ENCODE assay signal across 8 mouse cellular contexts in genomic region chr10:95398489-95398888, GRCm38 (mm10). TPM values are rescaled to one million over a fixed set of nuclear protein-coding genes. Genes with fewer than 3 reads are reported as not detected.
DNase-seq lines count a peak whose midpoint lies in the region; ATAC-seq and TF ChIP-seq lines count a peak whose summit lies in the region.

No protein-coding gene starts in this region.

- peaks cover 50% of the 10 kb centered on the region for H3K27me3 ChIP-seq in kidney, embryonic 16.5 days (ENCODE audit: insufficient read depth, low read length)
- H3K27me3 ChIP-seq in kidney, adult 2 months (replicated peaks; ENCODE audit: control insufficient read depth, insufficient read depth, low read length) = no peaks in the 10 kb centered on the region; the same call in 1 of the 2 replicates
- no peaks in the 10 kb centered on the region for H3K27me3 ChIP-seq in hindbrain, postnatal 0 days (ENCODE audit: insufficient read depth, low read length)
- H3K27me3 ChIP-seq in midbrain, embryonic 13.5 days = no peaks in the 10 kb centered on the region

- no peaks in the 10 kb centered on the region for H3K36me3 ChIP-seq in kidney, embryonic 16.5 days (ENCODE audit: insufficient read depth, low read length)
- no peaks in the 10 kb centered on the region for H3K36me3 ChIP-seq in kidney, adult 2 months (ENCODE audit: control insufficient read depth, insufficient read depth, low read length)
- no peaks in the 10 kb centered on the region for H3K36me3 ChIP-seq in hindbrain, postnatal 0 days (ENCODE audit: insufficient read depth, low read length)
- no peaks in the 10 kb centered on the region for H3K36me3 ChIP-seq in midbrain, embryonic 13.5 days

- no peak for TF ChIP-seq CTCF in kidney, adult 2 months (conservative IDR thresholded peaks at IDR 0.05; ENCODE audit: insufficient read depth, insufficient read length, low read depth, low read length)
- no peak for TF ChIP-seq CTCF in hindbrain, postnatal 0 days (IDR thresholded peaks at IDR 0.05; ENCODE audit: low read depth)

- no peak overlapping the region for H3K9ac ChIP-seq in kidney, embryonic 16.5 days (replicated peaks; ENCODE audit: low read length)
- H3K9ac ChIP-seq in hindbrain, postnatal 0 days (replicated peaks; ENCODE audit: low read length) = peak overlapping the region; percentile 45; the same call in 1 of the 2 replicates
- H3K9ac ChIP-seq in midbrain, embryonic 13.5 days (replicated peaks) = peak overlapping the region; percentile 69

- no peaks in the 10 kb centered on the region for H3K9me3 ChIP-seq in kidney, embryonic 16.5 days (ENCODE audit: low read length)
- no peaks in the 10 kb centered on the region for H3K9me3 ChIP-seq in hindbrain, postnatal 0 days (ENCODE audit: low read length)
- H3K9me3 ChIP-seq in midbrain, embryonic 13.5 days = no peaks in the 10 kb centered on the region

- ATAC-seq in kidney, embryonic 16.5 days (ENCODE audit: low FRiP score, low TSS enrichment) = no peak
- peak; percentile 73; the same call in 1 of the 2 replicates for ATAC-seq in hindbrain, postnatal 0 days
- peak; percentile 63 for ATAC-seq in midbrain, embryonic 13.5 days

- H3K27ac ChIP-seq in kidney, embryonic 16.5 days (ENCODE audit: low read length) = no peak overlapping the region
- no peak overlapping the region for H3K27ac ChIP-seq in kidney, adult 2 months (ENCODE audit: insufficient read depth, low read depth, low read length)
- no peak overlapping the region; the same call in 1 of the 2 replicates for H3K27ac ChIP-seq in hindbrain, postnatal 0 days
- no peak overlapping the region for H3K27ac ChIP-seq in midbrain, embryonic 13.5 days

- DNase-seq in kidney, adult 2 months = no peak
- peak; percentile 33 for DNase-seq in gastrocnemius, postnatal 25 days
- DNase-seq in hindbrain, postnatal 0 days (ENCODE audit: low spot score) = peak; percentile 24
- DNase-seq in layer of hippocampus, postnatal 14 days (ENCODE audit: low spot score in 2 of 2) = no peak
- DNase-seq in adrenal gland, adult 18-20 months (ENCODE audit: low spot score in 2 of 2) = no peak
- no peak for DNase-seq in kidney, postnatal 14 days

- peak overlapping the region; percentile 48 for H3K4me2 ChIP-seq in kidney, embryonic 16.5 days (replicated peaks; ENCODE audit: low read depth, low read length)
- peak overlapping the region; percentile 72 for H3K4me2 ChIP-seq in hindbrain, postnatal 0 days (ENCODE audit: low read depth, low read length)
- peak overlapping the region; percentile 74 for H3K4me2 ChIP-seq in midbrain, embryonic 13.5 days (replicated peaks)

- no peak for TF ChIP-seq POLR2A in kidney, adult 2 months (IDR thresholded peaks at IDR 0.05; ENCODE audit: low read depth, low read length)

- peaks cover 23% of the 10 kb centered on the region for H3K4me1 ChIP-seq in kidney, embryonic 16.5 days (ENCODE audit: insufficient read depth, low read length)
- no peaks in the 10 kb centered on the region; the same call in 1 of the 2 replicates for H3K4me1 ChIP-seq in kidney, adult 2 months (ENCODE audit: control insufficient read depth, insufficient read depth, low read length)
- peaks cover 9% of the 10 kb centered on the region; the same call in 1 of the 2 replicates for H3K4me1 ChIP-seq in hindbrain, postnatal 0 days (ENCODE audit: insufficient read depth, low read length)
- H3K4me1 ChIP-seq in midbrain, embryonic 13.5 days (replicated peaks) = peaks cover 5% of the 10 kb centered on the region

- WGBS in kidney, embryonic 16.5 days = 4% methylated on average over 18 of the region's 18 CpGs
- 20% methylated on average over 18 of the region's 18 CpGs for WGBS in kidney, adult 2 months
- under 1% methylated on average over 18 of the region's 18 CpGs for WGBS in hindbrain, postnatal 0 days
- WGBS in midbrain, embryonic 13.5 days = 2% methylated on average over 15 of the region's 18 CpGs

- H3K4me3 ChIP-seq in kidney, embryonic 16.5 days (ENCODE audit: low read length) = peak overlapping the region; percentile 27
- no peak overlapping the region for H3K4me3 ChIP-seq in kidney, adult 2 months (ENCODE audit: insufficient read depth, low read depth, low read length)
- peak overlapping the region; percentile 36 for H3K4me3 ChIP-seq in hindbrain, postnatal 0 days (ENCODE audit: low read length)
- H3K4me3 ChIP-seq in midbrain, embryonic 13.5 days (replicated peaks) = peak overlapping the region; percentile 39

RNA-seq across cellular contexts. Expression of gene Socs2, which starts 18.5 kb away (rescaled TPM):
- polyA plus RNA-seq in kidney, embryonic 16.5 days (2015; fragmentation: Nextera tagmentation; extraction: Ambion mirVana) = 23.9 and 27.2 TPM in 2 replicates
- 24.5 and 42.9 TPM in 2 replicates for polyA plus RNA-seq in kidney, adult 2 months (2012; rRNA removed)
- total RNA-seq in gastrocnemius, postnatal 25 days (2021) = 10 to 100 TPM in 1 of 2 experiments, 1 to 10 TPM in 1; 5.0 to 12.4 TPM
- total RNA-seq in hindbrain, postnatal 0 days (2014; rRNA removed) = 51.7 and 57.0 TPM in 2 replicates
- polyA plus RNA-seq in hindbrain, postnatal 0 days (2015; fragmentation: Nextera tagmentation; extraction: Ambion mirVana) = 112 and 122 TPM in 2 replicates
- 88.9 and 96.5 TPM in 2 replicates for polyA plus RNA-seq in midbrain, embryonic 13.5 days (2015; fragmentation: Nextera tagmentation; extraction: Ambion mirVana)
- 10 to 100 TPM; 58.1 to 58.9 TPM for total RNA-seq in layer of hippocampus, postnatal 14 days (2021)
- 10 to 100 TPM; 11.1 to 20.0 TPM for total RNA-seq in adrenal gland, adult 18-20 months (2021)

Comparison
In these comparisons a context has a peak if more than half of its experiments do, and no peak if none do; other contexts are left out.
1. DNase-seq: peak in gastrocnemius, postnatal 25 days (single experiment) and hindbrain, postnatal 0 days (single experiment); none in kidney, adult 2 months (single experiment), layer of hippocampus, postnatal 14 days (0 of 2), adrenal gland, adult 18-20 months (0 of 2) and kidney, postnatal 14 days (single experiment).
2. Peak in every context shown above with its lines, with median percentiles within 50 percentile points of each other: H3K4me2 ChIP-seq.